Mouse (Mus musculus) liver, adult 2 months (tissue): ENCODE results near the gene Cx3cr1.

Experiments
- CTCF ChIP-seq: fragments of 200-500 bp; IDR thresholded peaks from 2 replicates; pipeline ENCODE4 v1.5.1; 2011; ENCODE audit warnings: low read depth, low read length, control low read depth
- POLR2A ChIP-seq: fragments of 200-500 bp; IDR thresholded peaks from 2 replicates; pipeline ENCODE4 v1.6.1; 2011; ENCODE audit warnings: low read length, control low read depth; ENCODE audit not compliant: insufficient read depth; ENCODE audit errors: extremely low read depth

- no peak for TF ChIP-seq POLR2A
- no peak for TF ChIP-seq CTCF
Measured at GRCm38 (mm10) chr9:119950434-119950833, 119.2 kb downstream of the Cx3cr1 start.
